Mouse (Mus musculus) liver, postnatal 0 days (tissue): ENCODE data around the gene Ramp3. TPM values are rescaled to one million over a fixed set of nuclear protein-coding genes. Genes with fewer than 3 reads are reported as not detected.

Experiments
- ATAC-seq: fragments of 200-750 bp; cut with Nextera tagmentation; 2 replicates; pipeline ENCODE4 v1.8.0; 2017; ENCODE audit warnings: mild to moderate bottlenecking, moderate library complexity
- DNase-seq: peaks from one replicate; pipeline ENCODE4 v3.0.0-alpha.2; 2016
- H3K27ac ChIP-seq: fragments of 300-500 bp; sonication (generic); 2 replicates; pipeline ENCODE4 v1.5.1; 2014; ENCODE audit warnings: antibody characterized with exemption, moderate library complexity, mild to moderate bottlenecking, low read depth
- H3K27me3 ChIP-seq: fragments of 300-500 bp; sonication (generic); 2 replicates; pipeline ENCODE4 v1.6.1; 2014; ENCODE audit warnings: low read length, control low read depth, mixed read lengths; ENCODE audit not compliant: insufficient read depth
- H3K36me3 ChIP-seq: fragments of 300-500 bp; sonication (generic); replicated peaks from 2 replicates; pipeline ENCODE4 v1.6.1; 2014; ENCODE audit warnings: mild to moderate bottlenecking, control low read depth, low read length, moderate library complexity, mixed read lengths; ENCODE audit not compliant: insufficient read depth
- H3K4me1 ChIP-seq: fragments of 300-500 bp; sonication (generic); 2 replicates; pipeline ENCODE4 v1.6.1; 2014; ENCODE audit warnings: antibody characterized with exemption, mild to moderate bottlenecking, control low read depth; ENCODE audit not compliant: insufficient read depth
- H3K4me2 ChIP-seq: fragments of 300-500 bp; sonication (generic); 2 replicates; pipeline ENCODE4 v1.6.1; 2014; ENCODE audit warnings: low read depth, mild to moderate bottlenecking, low read length, moderate library complexity, mixed read lengths
- H3K4me3 ChIP-seq: fragments of 300-500 bp; sonication (generic); 2 replicates; pipeline ENCODE4 v1.5.1; 2014; ENCODE audit warnings: low read depth, low read length
- H3K9ac ChIP-seq: fragments of 300-500 bp; sonication (generic); replicated peaks from 2 replicates; pipeline ENCODE4 v1.6.1; 2014; ENCODE audit warnings: mild to moderate bottlenecking, moderate library complexity
- H3K9me3 ChIP-seq: fragments of 300-500 bp; sonication (generic); 2 replicates; pipeline ENCODE4 v1.6.1; 2016; ENCODE audit warnings: mild to moderate bottlenecking, control low read depth, low read length, mixed read lengths
- CTCF ChIP-seq: sonication (generic); IDR thresholded peaks from 2 replicates; pipeline ENCODE4 v1.5.1; 2016; ENCODE audit warnings: antibody characterized with exemption, low read depth
- EP300 ChIP-seq: IDR thresholded peaks from 2 replicates; pipeline ENCODE4 v1.6.1; 2016; ENCODE audit warnings: antibody characterized with exemption, low read depth, mild to moderate bottlenecking
- WGBS: fragments of 180-500 bp; shearing (Covaris S2); extraction: QIAGEN DNeasy Blood & Tissue Kit; methylation state at CpG from one replicate; pipeline ENCODE4 v1.1.7; 2014; ENCODE audit not compliant: insufficient replicate concordance; 5-methylcytosine and 5-hydroxymethylcytosine counted together
- polyA plus RNA-seq: library from polyadenylated mRNA; unstranded; fragments of >200 nt; fragmentation: Nextera tagmentation; extraction: Ambion mirVana; gene quantifications from 2 replicates; pipeline ENCODE4 v1.2.1, GENCODE M21; 2015

Gene Ramp3
- polyA plus RNA-seq, 1 experiment from 2014 or later = 0.28 TPM

DNA sequence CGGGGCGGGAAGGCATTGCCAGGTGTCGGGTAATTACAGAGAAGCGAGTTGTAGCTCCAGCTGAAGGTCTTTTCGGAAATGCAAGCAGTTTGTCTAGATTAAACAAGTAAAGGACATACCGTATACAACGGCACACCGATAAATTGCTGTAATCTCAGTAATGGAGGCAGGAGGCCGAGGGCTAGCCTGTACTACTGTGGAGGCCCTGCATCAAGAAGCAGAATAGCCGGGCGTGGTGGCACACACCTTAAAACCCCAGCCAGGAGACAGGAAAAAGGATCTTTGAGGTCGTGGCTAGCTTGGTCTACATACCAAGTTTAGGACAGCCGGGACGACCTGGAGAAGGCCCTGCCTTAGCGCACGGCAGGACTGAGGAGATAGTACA lies 31.9 kb upstream of the Ramp3 start:
- DNase-seq (no peak), ATAC-seq (peak; percentile 24)
- Histone ChIP-seq H3K9me3 (peaks cover under 1% of the 10 kb centered on the region; the same call in 1 of the 2 replicates), H3K27me3 (no peaks in the 10 kb centered on the region), H3K4me2 (peak overlapping the region; percentile 89), H3K9ac (peak overlapping the region; percentile 78), H3K27ac (peak overlapping the region; percentile 94), H3K36me3 (peaks cover 16% of the 10 kb centered on the region), H3K4me1 (peaks cover 34% of the 10 kb centered on the region), H3K4me3 (peak overlapping the region; percentile 85)
- 8% methylated on average over 16 of the region's 16 CpGs for WGBS
- no peak for TF ChIP-seq EP300
- no peak for TF ChIP-seq CTCF

- no peak for ATAC-seq
- TF ChIP-seq CTCF = no peak
- TF ChIP-seq EP300 = no peak
- WGBS = 45% methylated on average over 4 of the region's 4 CpGs
- Histone ChIP-seq H3K9me3 (peaks cover 4% of the 10 kb centered on the region; the same call in 1 of the 2 replicates), H3K36me3 (peaks cover 11% of the 10 kb centered on the region), H3K4me1 (peaks cover 34% of the 10 kb centered on the region), H3K4me2 (peak overlapping the region; percentile 89; the same call in 1 of the 2 replicates), H3K9ac (no peak overlapping the region), H3K4me3 (no peak overlapping the region), H3K27ac (peak overlapping the region; percentile 94), H3K27me3 (no peaks in the 10 kb centered on the region)
- DNase-seq = no peak
Measured at GRCm38 (mm10) chr11:6627731-6628130, 30.6 kb upstream of the Ramp3 start.

- Histone ChIP-seq H3K9ac (no peak overlapping the region), H3K4me1 (peaks cover 34% of the 10 kb centered on the region), H3K9me3 (peaks cover 4% of the 10 kb centered on the region; the same call in 1 of the 2 replicates), H3K4me3 (no peak overlapping the region), H3K27ac (peak overlapping the region; percentile 94), H3K27me3 (no peaks in the 10 kb centered on the region), H3K36me3 (peaks cover 5% of the 10 kb centered on the region), H3K4me2 (no peak overlapping the region)
- ATAC-seq (no peak), DNase-seq (peak; percentile 72)
- TF ChIP-seq CTCF (peak; percentile 77), EP300 (no peak)
- WGBS = 27% methylated on average over 4 of the region's 4 CpGs
Measured at GRCm38 (mm10) chr11:6628568-6628967, 29.8 kb upstream of the Ramp3 start.

DNA sequence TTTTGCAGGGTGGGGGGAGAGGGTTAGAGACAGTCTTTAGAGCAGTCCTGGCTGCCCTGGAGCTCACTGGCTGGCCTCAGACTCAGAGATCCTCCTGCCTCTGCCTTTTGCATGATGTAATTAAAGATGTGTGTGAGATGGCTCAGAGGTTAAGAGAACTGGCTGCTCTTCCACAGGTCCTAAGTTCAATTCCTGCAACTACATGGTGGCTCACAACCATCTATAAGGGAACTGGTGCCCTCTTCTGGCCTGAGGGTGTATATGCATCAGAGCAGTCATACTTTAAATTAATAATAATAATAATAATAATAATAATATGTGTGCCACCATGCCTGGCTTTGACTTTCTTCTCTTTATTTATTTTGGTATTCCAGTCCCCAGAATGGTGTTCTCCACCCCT lies 28.7 kb upstream of the Ramp3 start:
- H3K9me3 ChIP-seq = peaks cover 4% of the 10 kb centered on the region; the same call in 1 of the 2 replicates
- peak; percentile 67 for TF ChIP-seq CTCF
- TF ChIP-seq EP300 = no peak

DNA sequence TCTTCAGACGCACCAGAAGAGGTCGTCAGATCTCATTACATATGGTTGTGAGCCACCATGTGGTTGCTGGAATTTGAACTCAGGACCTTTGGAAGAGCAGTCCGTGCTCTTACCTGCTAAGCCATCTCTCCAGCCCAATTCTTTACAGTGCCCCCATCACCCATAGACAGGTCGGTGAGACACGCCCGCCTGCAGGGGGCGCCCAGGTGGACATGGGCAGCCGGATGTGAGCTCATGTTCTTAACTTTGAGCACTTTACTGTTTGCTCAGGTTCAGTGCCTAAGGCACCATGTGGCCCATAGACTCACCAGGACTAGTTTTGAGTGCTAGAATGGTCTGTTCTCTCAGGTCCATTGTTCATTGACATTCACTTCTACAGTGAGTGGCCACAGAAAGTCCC lies 22.2 kb upstream of the Ramp3 start:
- Histone ChIP-seq H3K4me1 (no peaks in the 10 kb centered on the region), H3K4me2 (no peak overlapping the region), H3K9me3 (peaks cover 4% of the 10 kb centered on the region; the same call in 1 of the 2 replicates), H3K36me3 (no peaks in the 10 kb centered on the region), H3K27ac (no peak overlapping the region), H3K4me3 (no peak overlapping the region), H3K9ac (no peak overlapping the region), H3K27me3 (no peaks in the 10 kb centered on the region)
- no peak for TF ChIP-seq EP300
- TF ChIP-seq CTCF = peak; percentile 48
- WGBS = 58% methylated on average over 8 of the region's 8 CpGs
- no peak for DNase-seq
- no peak for ATAC-seq

More for the DNA sequence above, 28.7 kb upstream of the Ramp3 start:
- DNase-seq = no peak
- H3K27ac ChIP-seq = 0 out of 2 replicates have a peak overlapping the region, but pooled peaks have one; percentile 4
- H3K4me2 ChIP-seq = no peak overlapping the region
- no peak for ATAC-seq
- no peak overlapping the region for H3K4me3 ChIP-seq
- no peaks in the 10 kb centered on the region for H3K27me3 ChIP-seq
- H3K9ac ChIP-seq = no peak overlapping the region
- no peaks in the 10 kb centered on the region for H3K36me3 ChIP-seq
- H3K4me1 ChIP-seq = peaks cover 23% of the 10 kb centered on the region

GRCm38 (mm10) chr11:6638537-6638936 lies 19.8 kb upstream of the Ramp3 start, which contains the start of gene Wap:
TSS of gene Wap (minus strand) at chr11:6638637.
- ATAC-seq = no peak
- Histone ChIP-seq H3K36me3 (no peaks in the 10 kb centered on the region), H3K9me3 (no peaks in the 10 kb centered on the region)

More at GRCm38 (mm10) chr11:6638537-6638936, 19.8 kb upstream of the Ramp3 start, which contains the start of gene Wap:
- TF ChIP-seq CTCF (no peak), EP300 (no peak)
- Histone ChIP-seq H3K4me3 (no peak within 1 kb of the TSS), H3K4me1 (no peaks in the 10 kb centered on the region), H3K4me2 (no peak within 1 kb of the TSS), H3K27me3 (no peaks in the 10 kb centered on the region), H3K9ac (no peak within 1 kb of the TSS), H3K27ac (no peak within 1 kb of the TSS)
- 81% methylated on average over 4 of the region's 4 CpGs for WGBS
- no peak for DNase-seq
